ENCODE assay signal across 8 mouse cellular contexts in the genomic region with DNA sequence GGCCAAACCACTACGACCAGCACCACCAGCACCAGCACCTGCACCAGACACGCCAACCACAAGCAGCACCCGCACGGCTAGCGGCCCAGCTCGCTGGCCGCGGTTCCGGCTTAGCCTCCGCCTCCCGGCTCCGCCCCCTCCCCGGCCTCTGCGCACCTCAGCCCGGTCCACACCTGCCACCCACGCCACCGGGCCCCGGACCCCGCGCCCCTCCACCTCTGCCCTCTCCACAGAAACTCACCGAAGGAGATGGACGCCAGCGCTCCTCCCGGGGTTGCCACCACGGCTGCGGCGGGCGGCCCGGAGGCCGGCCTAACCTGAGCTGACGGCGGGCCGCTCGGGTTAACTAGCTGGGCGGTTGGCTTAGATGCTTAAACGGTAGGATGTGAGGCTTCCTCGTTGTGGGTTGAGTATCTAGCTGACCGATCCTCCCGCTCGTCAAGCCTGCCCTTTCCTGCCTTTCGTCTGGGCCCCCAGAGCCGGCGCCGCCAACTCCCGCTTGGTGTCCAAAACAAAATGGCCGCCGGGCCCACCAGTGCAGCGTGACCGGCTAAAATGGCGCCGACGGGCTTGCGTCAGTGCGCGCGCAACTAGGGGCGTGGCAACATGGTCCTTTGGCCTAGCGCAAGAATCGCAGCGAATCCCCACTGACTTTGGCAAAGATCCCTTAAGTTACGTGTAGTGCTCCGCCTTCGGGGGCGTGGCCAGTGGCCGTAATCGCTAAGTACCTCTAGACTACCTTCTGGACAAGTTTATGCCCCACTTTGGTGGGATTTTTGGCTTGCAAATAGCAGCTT. TPM values are rescaled to one million over a fixed set of nuclear protein-coding genes. Genes with fewer than 3 reads are reported as not detected.
DNase-seq lines count a peak whose midpoint lies in the region; ATAC-seq and TF ChIP-seq lines count a peak whose summit lies in the region.

A gene (minus strand): TSS at position 549 of the 797 bp plus-strand sequence.

- H3K4me1 ChIP-seq in bone marrow, adult 2 months (ENCODE audit: control insufficient read depth, insufficient read depth, low read length) = peaks cover 1% of the 10 kb centered on the region; the same call in 1 of the 2 replicates
- H3K4me1 ChIP-seq in embryonic facial prominence, embryonic 15.5 days = peaks cover 20% of the 10 kb centered on the region
- H3K4me1 ChIP-seq in limb, embryonic 14.5 days (ENCODE audit: control insufficient read depth, insufficient read depth, low read length) = peaks cover 13% of the 10 kb centered on the region
- peaks cover 10% of the 10 kb centered on the region; the same call in 1 of the 2 replicates for H3K4me1 ChIP-seq in midbrain, postnatal 0 days (ENCODE audit: insufficient read depth, low read length)

- no peak for TF ChIP-seq CTCF in bone marrow, adult 2 months (IDR thresholded peaks at IDR 0.05; ENCODE audit: control insufficient read depth, insufficient read depth, low read length)
- no peak for TF ChIP-seq CTCF in midbrain, postnatal 0 days (IDR thresholded peaks at IDR 0.05)

- WGBS in bone marrow, adult 2 months = under 1% methylated on average over 64 of the region's 66 CpGs
- under 1% methylated on average over 65 of the region's 66 CpGs for WGBS in embryonic facial prominence, embryonic 15.5 days
- WGBS in limb, embryonic 14.5 days = under 1% methylated on average over 51 of the region's 66 CpGs
- under 1% methylated on average over 64 of the region's 66 CpGs for WGBS in midbrain, postnatal 0 days

- ATAC-seq in embryonic facial prominence, embryonic 15.5 days (ENCODE audit: insufficient number of reproducible peaks, low FRiP score, low TSS enrichment, low read depth) = peak; percentile 92
- peak; percentile 94 for ATAC-seq in limb, embryonic 14.5 days (ENCODE audit: low FRiP score, low read depth)
- ATAC-seq in midbrain, postnatal 0 days (ENCODE audit: low FRiP score) = peak; percentile 94

- peak within 1 kb of the TSS; percentile 91 for H3K27ac ChIP-seq in bone marrow, adult 2 months (ENCODE audit: control insufficient read depth, insufficient read depth, low read depth, low read length, poor library complexity)
- peak within 1 kb of the TSS; percentile 94 for H3K27ac ChIP-seq in embryonic facial prominence, embryonic 15.5 days (replicated peaks)
- H3K27ac ChIP-seq in limb, embryonic 14.5 days (replicated peaks; ENCODE audit: low read depth, low read length) = peak within 1 kb of the TSS; percentile 91
- peak within 1 kb of the TSS; percentile 96 for H3K27ac ChIP-seq in midbrain, postnatal 0 days (ENCODE audit: low read depth, low read length)

- no peaks in the 10 kb centered on the region for H3K9me3 ChIP-seq in embryonic facial prominence, embryonic 15.5 days (replicated peaks)
- H3K9me3 ChIP-seq in limb, embryonic 14.5 days (ENCODE audit: control insufficient read depth, low read length) = no peaks in the 10 kb centered on the region
- H3K9me3 ChIP-seq in midbrain, postnatal 0 days (ENCODE audit: low read length) = no peaks in the 10 kb centered on the region

- H3K4me3 ChIP-seq in bone marrow, adult 2 months (replicated peaks; ENCODE audit: control insufficient read depth, low read depth, low read length) = peak within 1 kb of the TSS; percentile 90
- peak within 1 kb of the TSS; percentile 98 for H3K4me3 ChIP-seq in embryonic facial prominence, embryonic 15.5 days (replicated peaks)
- peak within 1 kb of the TSS; percentile 95 for H3K4me3 ChIP-seq in limb, embryonic 14.5 days (replicated peaks; ENCODE audit: low read length)
- H3K4me3 ChIP-seq in midbrain, postnatal 0 days (ENCODE audit: low read depth, low read length) = peak within 1 kb of the TSS; percentile 92

- H3K36me3 ChIP-seq in embryonic facial prominence, embryonic 15.5 days = peaks cover 30% of the 10 kb centered on the region
- peaks cover 34% of the 10 kb centered on the region for H3K36me3 ChIP-seq in limb, embryonic 14.5 days (ENCODE audit: control insufficient read depth, insufficient read depth, low read length)
- H3K36me3 ChIP-seq in midbrain, postnatal 0 days (ENCODE audit: insufficient read depth, low read length) = peaks cover 6% of the 10 kb centered on the region; the same call in 1 of the 2 replicates

- H3K4me2 ChIP-seq in embryonic facial prominence, embryonic 15.5 days (replicated peaks) = peak within 1 kb of the TSS; percentile 59
- peak within 1 kb of the TSS; percentile 52 for H3K4me2 ChIP-seq in limb, embryonic 14.5 days (replicated peaks; ENCODE audit: low read depth, low read length, severe bottlenecking)
- H3K4me2 ChIP-seq in midbrain, postnatal 0 days (ENCODE audit: low read depth, low read length, poor library complexity, severe bottlenecking) = peak within 1 kb of the TSS; percentile 64

- peak; percentile 99 for DNase-seq in 416B (ENCODE audit: low read depth)
- DNase-seq in heart, adult 8-10 months (ENCODE audit: low spot score) = peak; percentile 100
- peak; percentile 100 for DNase-seq in kidney, adult 9 months
- DNase-seq in limb, embryonic 14.5 days (ENCODE audit: low spot score) = peak; percentile 99
- peak; percentile 99 for DNase-seq in midbrain, postnatal 0 days (ENCODE audit: low spot score)
- peak; percentile 99 to 100 for DNase-seq in spleen, postnatal 14 days (ENCODE audit: low spot score in 2 of 2)

- no peaks in the 10 kb centered on the region for H3K27me3 ChIP-seq in embryonic facial prominence, embryonic 15.5 days
- no peaks in the 10 kb centered on the region for H3K27me3 ChIP-seq in limb, embryonic 14.5 days (ENCODE audit: control insufficient read depth, insufficient read depth, low read length)
- H3K27me3 ChIP-seq in midbrain, postnatal 0 days (ENCODE audit: insufficient read depth, low read length) = peaks cover 12% of the 10 kb centered on the region

- TF ChIP-seq POLR2A in bone marrow, adult 2 months (IDR thresholded peaks at IDR 0.05; ENCODE audit: borderline replicate concordance, control insufficient read depth, low read depth, low read length) = peak; percentile 64; the same call in 1 of the 2 replicates
- TF ChIP-seq POLR2A in limb, embryonic 14.5 days (IDR thresholded peaks at IDR 0.05; ENCODE audit: borderline replicate concordance, extremely low read depth, insufficient read depth, insufficient read length) = 0 out of 2 replicates have a peak, but pooled peaks have one; percentile 56

- H3K9ac ChIP-seq in embryonic facial prominence, embryonic 15.5 days = peak within 1 kb of the TSS; percentile 95
- peak within 1 kb of the TSS; percentile 98 for H3K9ac ChIP-seq in limb, embryonic 14.5 days (ENCODE audit: low read depth, low read length, severe bottlenecking)
- peak within 1 kb of the TSS; percentile 99 for H3K9ac ChIP-seq in midbrain, postnatal 0 days (replicated peaks; ENCODE audit: low read length, poor library complexity, severe bottlenecking)

RNA-seq across cellular contexts. Expression of the gene that starts here (rescaled TPM):
- polyA plus RNA-seq in bone marrow, adult 2 months (2011; ENCODE audit: insufficient read depth, insufficient read length, low replicate concordance, missing spikeins) = 74.1 and 92.0 TPM in 2 replicates
- 155 and 159 TPM in 2 replicates for polyA plus RNA-seq in embryonic facial prominence, embryonic 15.5 days (2015; fragmentation: Nextera tagmentation; extraction: Ambion mirVana)
- total RNA-seq in heart, adult 8-10 months (2022) = 100 to 1,000 TPM in 1 of 4 experiments, 10 to 100 TPM in 3; 93.2 to 105 (median 94.2) TPM
- polyA plus RNA-seq in limb, embryonic 14.5 days (2012; rRNA removed) = 155 and 169 TPM in 2 replicates
- polyA plus RNA-seq in limb, embryonic 14.5 days (2014; fragmentation: Nextera tagmentation; extraction: Ambion mirVana) = 103 and 114 TPM in 2 replicates
- total RNA-seq in midbrain, postnatal 0 days (2014; rRNA removed) = 233 and 254 TPM in 2 replicates
- 154 and 163 TPM in 2 replicates for polyA plus RNA-seq in midbrain, postnatal 0 days (2015; fragmentation: Nextera tagmentation; extraction: Ambion mirVana)

Comparison
In these comparisons a context has a peak if more than half of its experiments do, and no peak if none do; other contexts are left out.
1. Peak in every context shown above with its lines: DNase-seq, ATAC-seq, H3K4me3 ChIP-seq and H3K27ac ChIP-seq.